ENCODE assay signal across 8 mouse cellular contexts in genomic region chr5:65434471-65435362, GRCm38 (mm10). TPM values are rescaled to one million over a fixed set of nuclear protein-coding genes. Genes with fewer than 3 reads are reported as not detected.
DNase-seq lines count a peak whose midpoint lies in the region; ATAC-seq and TF ChIP-seq lines count a peak whose summit lies in the region.

No protein-coding gene starts in this region.

- peak overlapping the region; percentile 94 for H3K4me3 ChIP-seq in heart, embryonic 12.5 days
- H3K4me3 ChIP-seq in heart, embryonic 16.5 days (ENCODE audit: low read length), result peak overlapping the region; percentile 90
- H3K4me3 ChIP-seq in liver, embryonic 16.5 days (ENCODE audit: low read depth, low read length), result peak overlapping the region; percentile 84

- TF ChIP-seq POLR2A in brain, embryonic 14.5 days (IDR thresholded peaks at IDR 0.05; ENCODE audit: borderline replicate concordance, extremely low read depth, insufficient read depth, insufficient read length, poor library complexity, severe bottlenecking), result no peak

- H3K4me2 ChIP-seq in heart, embryonic 12.5 days, result peak overlapping the region; percentile 92
- H3K4me2 ChIP-seq in heart, embryonic 16.5 days (ENCODE audit: low read depth, low read length), result peak overlapping the region; percentile 79
- peak overlapping the region; percentile 90 for H3K4me2 ChIP-seq in liver, embryonic 16.5 days (ENCODE audit: low read depth, low read length)

- TF ChIP-seq CTCF in brain, embryonic 14.5 days (IDR thresholded peaks at IDR 0.05; ENCODE audit: borderline replicate concordance, extremely low read depth, insufficient read depth, insufficient read length), result no peak

- H3K27ac ChIP-seq in heart, embryonic 12.5 days (ENCODE audit: poor library complexity, severe bottlenecking), result peak overlapping the region; percentile 88
- peak overlapping the region; percentile 88 for H3K27ac ChIP-seq in heart, embryonic 16.5 days (ENCODE audit: low read length)
- no peak overlapping the region for H3K27ac ChIP-seq in liver, embryonic 16.5 days (ENCODE audit: low read length)

- no peaks in the 10 kb centered on the region for H3K9me3 ChIP-seq in heart, embryonic 12.5 days (replicated peaks)
- no peaks in the 10 kb centered on the region for H3K9me3 ChIP-seq in heart, embryonic 16.5 days (replicated peaks; ENCODE audit: control insufficient read depth, low read length)
- H3K9me3 ChIP-seq in liver, embryonic 16.5 days (replicated peaks; ENCODE audit: control insufficient read depth, low read length), result no peaks in the 10 kb centered on the region

- WGBS in heart, embryonic 12.5 days, result 5% methylated on average over 15 of the region's 15 CpGs
- 5% methylated on average over 15 of the region's 15 CpGs for WGBS in heart, embryonic 16.5 days
- 16% methylated on average over 15 of the region's 15 CpGs for WGBS in liver, embryonic 16.5 days (ENCODE audit: insufficient replicate concordance)

- no peak for DNase-seq in heart, adult 8-10 months (ENCODE audit: low spot score)
- DNase-seq in A20 (ENCODE audit: low read depth, low spot score), result peak; percentile 16
- DNase-seq in brain, embryonic 14.5 days (ENCODE audit: low read depth), result peak; percentile 62
- DNase-seq in telencephalon, adult 2 months (ENCODE audit: low read depth, low spot score), result peak; percentile 39
- DNase-seq in spleen, postnatal 4 days (ENCODE audit: low spot score in 2 of 2), result no peak

- no peaks in the 10 kb centered on the region for H3K27me3 ChIP-seq in heart, embryonic 12.5 days (replicated peaks)
- no peaks in the 10 kb centered on the region for H3K27me3 ChIP-seq in heart, embryonic 16.5 days (ENCODE audit: control insufficient read depth, insufficient read depth, low read length)
- no peaks in the 10 kb centered on the region for H3K27me3 ChIP-seq in liver, embryonic 16.5 days (ENCODE audit: control insufficient read depth, insufficient read depth, low read depth, low read length)

- H3K9ac ChIP-seq in heart, embryonic 12.5 days, result peak overlapping the region; percentile 92
- H3K9ac ChIP-seq in heart, embryonic 16.5 days (ENCODE audit: low read length), result peak overlapping the region; percentile 90
- peak overlapping the region; percentile 78 for H3K9ac ChIP-seq in liver, embryonic 16.5 days (ENCODE audit: low read depth, low read length)

- ATAC-seq in heart, embryonic 12.5 days (ENCODE audit: insufficient number of reproducible peaks, low FRiP score), result no peak
- no peak for ATAC-seq in heart, embryonic 16.5 days (replicated peaks; ENCODE audit: extremely low read depth, insufficient read depth, low FRiP score)
- no peak for ATAC-seq in liver, embryonic 16.5 days (ENCODE audit: low read depth)

- peaks cover 43% of the 10 kb centered on the region for H3K4me1 ChIP-seq in heart, embryonic 12.5 days (replicated peaks)
- H3K4me1 ChIP-seq in heart, embryonic 16.5 days (ENCODE audit: control insufficient read depth, insufficient read depth, low read length), result peaks cover 14% of the 10 kb centered on the region
- peaks cover 10% of the 10 kb centered on the region for H3K4me1 ChIP-seq in liver, embryonic 16.5 days (ENCODE audit: control insufficient read depth, low read depth, low read length)

- 0 out of 2 replicates have a peak, but pooled peaks cover 9% of the 10 kb centered on the region for H3K36me3 ChIP-seq in heart, embryonic 12.5 days
- H3K36me3 ChIP-seq in heart, embryonic 16.5 days (ENCODE audit: control insufficient read depth, insufficient read depth), result no peaks in the 10 kb centered on the region
- no peaks in the 10 kb centered on the region for H3K36me3 ChIP-seq in liver, embryonic 16.5 days (ENCODE audit: control insufficient read depth, insufficient read depth)

RNA-seq across cellular contexts. Expression of gene Ugdh, which starts 1.0 kb away (rescaled TPM):
- polyA plus RNA-seq in heart, embryonic 12.5 days (2016; fragmentation: Nextera tagmentation; extraction: Ambion mirVana), result 93.5 and 94.4 TPM in 2 replicates
- 10 to 100 TPM; 11.3 to 13.9 (median 12.7) TPM for total RNA-seq in heart, adult 8-10 months (2022)
- 39.2 and 40.0 TPM in 2 replicates for polyA plus RNA-seq in brain, embryonic 14.5 days (2012; rRNA removed)
- 58.9 and 65.3 TPM in 2 replicates for polyA plus RNA-seq in heart, embryonic 16.5 days (2015; fragmentation: Nextera tagmentation; extraction: Ambion mirVana)
- 26.8 and 31.8 TPM in 2 replicates for polyA plus RNA-seq in liver, embryonic 16.5 days (2015; fragmentation: Nextera tagmentation; extraction: Ambion mirVana)

RNA-seq across cellular contexts. Expression of gene Lias, which starts 43.4 kb away (rescaled TPM):
- polyA plus RNA-seq in heart, embryonic 12.5 days (2016; fragmentation: Nextera tagmentation; extraction: Ambion mirVana), result 54.0 and 55.6 TPM in 2 replicates
- 10 to 100 TPM; 48.0 to 56.8 (median 54.2) TPM for total RNA-seq in heart, adult 8-10 months (2022)
- 33.3 and 35.3 TPM in 2 replicates for polyA plus RNA-seq in brain, embryonic 14.5 days (2012; rRNA removed)
- polyA plus RNA-seq in heart, embryonic 16.5 days (2015; fragmentation: Nextera tagmentation; extraction: Ambion mirVana), result 59.8 and 60.9 TPM in 2 replicates
- polyA plus RNA-seq in liver, embryonic 16.5 days (2015; fragmentation: Nextera tagmentation; extraction: Ambion mirVana), result 28.2 and 35.1 TPM in 2 replicates

RNA-seq across cellular contexts. Expression of gene Rpl9, which starts 43.5 kb away (rescaled TPM):
- 599 and 612 TPM in 2 replicates for polyA plus RNA-seq in heart, embryonic 12.5 days (2016; fragmentation: Nextera tagmentation; extraction: Ambion mirVana)
- total RNA-seq in heart, adult 8-10 months (2022), result 100 to 1,000 TPM; 607 to 701 (median 666) TPM
- 765 and 780 TPM in 2 replicates for polyA plus RNA-seq in brain, embryonic 14.5 days (2012; rRNA removed)
- polyA plus RNA-seq in heart, embryonic 16.5 days (2015; fragmentation: Nextera tagmentation; extraction: Ambion mirVana), result 586 and 596 TPM in 2 replicates
- 482 and 527 TPM in 2 replicates for polyA plus RNA-seq in liver, embryonic 16.5 days (2015; fragmentation: Nextera tagmentation; extraction: Ambion mirVana)

RNA-seq across cellular contexts. Expression of gene Gm43552, which starts 57.9 kb away (rescaled TPM):
- polyA plus RNA-seq in heart, embryonic 12.5 days (2016; fragmentation: Nextera tagmentation; extraction: Ambion mirVana), result not detected in 2 replicates
- 1 to 10 TPM in 2 of 4 experiments, not detected in 2; 3.1 to 6.3 TPM for total RNA-seq in heart, adult 8-10 months (2022)
- polyA plus RNA-seq in brain, embryonic 14.5 days (2012; rRNA removed), result not detected in 2 replicates
- 0.91 and 2.3 TPM in 2 replicates for polyA plus RNA-seq in heart, embryonic 16.5 days (2015; fragmentation: Nextera tagmentation; extraction: Ambion mirVana)
- polyA plus RNA-seq in liver, embryonic 16.5 days (2015; fragmentation: Nextera tagmentation; extraction: Ambion mirVana), result not detected in 2 replicates

Comparison
In these comparisons a context has a peak if more than half of its experiments do, and no peak if none do; other contexts are left out.
1. DNase-seq: peak in A20 (single experiment), brain, embryonic 14.5 days (single experiment) and telencephalon, adult 2 months (single experiment); none in heart, adult 8-10 months (single experiment) and spleen, postnatal 4 days (0 of 2).
2. Peak in every context shown above with its lines, with median percentiles within 50 percentile points of each other: H3K4me2 ChIP-seq, H3K4me3 ChIP-seq and H3K9ac ChIP-seq.